Mouse (Mus musculus) liver, embryonic 14 days (tissue): ENCODE measurements around the gene Tex52. TPM values are rescaled to one million over a fixed set of nuclear protein-coding genes. Genes with fewer than 3 reads are reported as not detected.

Experiments
- polyA plus RNA-seq: library from polyadenylated mRNA; depleted of rRNA; stranded (reverse); fragments of >200 nt; gene quantifications from 2 replicates; pipeline ENCODE4 v1.2.3, GENCODE M21; 2012; rRNA removed

The Tex52 gene
- 0.05 and 0.10 TPM in 2 replicates for polyA plus RNA-seq

DNA sequence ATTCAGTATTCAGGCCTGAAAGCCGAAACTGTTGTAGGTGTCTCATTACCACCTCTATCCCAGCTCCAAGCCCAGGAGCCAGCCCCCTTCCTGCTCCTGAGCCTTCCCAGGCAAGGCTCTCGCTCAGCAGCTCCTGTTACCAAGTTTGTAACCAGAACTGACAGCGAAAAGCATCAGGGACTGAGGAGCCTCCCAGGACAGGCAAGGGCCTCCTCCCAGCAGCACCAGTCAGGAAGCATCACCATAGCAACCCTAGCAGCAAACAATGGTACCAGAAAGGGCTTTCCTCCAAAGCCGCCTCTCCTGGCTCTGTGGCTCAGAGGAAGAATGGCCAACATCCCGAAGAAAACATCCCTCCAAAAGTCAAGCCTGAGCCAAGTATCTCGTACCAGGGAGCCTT is at the start of gene Tex52, which contains the start of gene Gm44596:
Tex52 (plus strand) TSS at position 265 of the 400 bp plus-strand sequence.
Gm44596 (plus strand) TSS at position 312 of the 400 bp plus-strand sequence.

DNA sequence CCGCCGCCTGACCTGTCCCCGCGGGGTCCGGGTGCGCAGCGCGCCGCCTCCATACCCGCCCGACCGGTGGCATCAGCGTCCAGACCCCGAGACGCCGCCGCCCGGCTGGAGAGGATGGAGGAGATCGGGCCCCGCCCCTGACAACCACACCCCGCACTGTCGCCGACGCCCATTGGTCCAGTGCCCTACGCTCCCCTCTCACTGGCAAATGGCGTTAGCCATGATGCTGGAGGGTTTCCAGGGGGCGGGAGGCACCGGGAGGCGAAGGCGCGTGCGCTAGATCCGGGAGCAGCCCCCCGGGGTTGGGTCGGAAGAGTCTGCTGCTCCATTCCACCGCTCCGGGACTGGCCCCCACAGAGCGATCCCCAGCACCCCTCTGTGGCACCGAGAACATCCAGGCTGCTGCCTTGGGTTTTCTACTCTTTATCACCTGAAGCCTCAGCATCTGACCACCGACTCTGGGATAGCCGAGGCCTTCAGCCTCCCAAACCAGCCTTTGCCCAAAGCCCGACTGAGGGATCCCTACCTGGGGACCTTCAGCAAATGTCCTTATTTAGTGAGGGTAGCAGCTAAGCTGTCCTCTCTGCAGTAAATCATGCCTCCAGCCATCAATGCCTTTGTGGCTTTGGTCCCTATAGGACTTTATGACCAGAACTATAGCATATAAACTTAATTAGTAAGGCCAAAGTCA is 19.4 kb upstream of the Tex52 start, which contains the start of gene Tulp3:
Tulp3 (minus strand) TSS at position 126 of the 691 bp plus-strand sequence.

DNA sequence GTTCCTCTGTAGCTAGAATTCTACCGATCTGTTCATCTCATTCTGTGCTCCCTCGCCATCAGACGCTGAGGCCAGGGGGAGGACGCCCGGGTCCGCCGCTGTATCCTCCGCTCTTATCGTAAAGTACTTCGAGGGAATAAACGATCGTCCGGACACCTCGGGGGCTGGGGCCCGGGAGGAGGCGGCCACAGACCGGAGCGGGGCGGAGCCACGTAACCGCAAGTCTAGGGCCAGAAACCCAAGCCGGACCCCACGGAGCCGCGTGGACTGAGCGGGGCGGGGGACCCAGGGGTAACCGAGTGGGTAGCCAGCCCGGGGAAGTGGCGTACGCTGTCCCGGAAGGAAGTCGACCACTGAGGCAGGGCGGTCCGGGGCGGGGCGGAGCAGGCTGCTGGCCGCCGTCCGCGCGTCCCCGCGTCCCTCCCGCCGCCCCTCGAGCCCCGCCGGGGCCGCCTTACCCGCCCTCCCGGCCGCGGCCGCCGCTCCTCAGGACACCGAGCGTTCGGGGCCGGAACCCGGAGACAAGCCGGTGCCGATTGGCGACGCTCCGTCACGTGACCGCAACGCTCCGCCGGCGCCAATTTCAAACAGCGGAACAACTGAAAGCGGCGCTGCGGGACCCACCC is 12.8 kb upstream of the Tex52 start, which contains the start of the genes Rhno1 and Foxm1:
Rhno1 (minus strand) TSS at position 531 of the 626 bp plus-strand sequence.
Foxm1 (plus strand) TSS at position 587 of the 626 bp plus-strand sequence.

DNA sequence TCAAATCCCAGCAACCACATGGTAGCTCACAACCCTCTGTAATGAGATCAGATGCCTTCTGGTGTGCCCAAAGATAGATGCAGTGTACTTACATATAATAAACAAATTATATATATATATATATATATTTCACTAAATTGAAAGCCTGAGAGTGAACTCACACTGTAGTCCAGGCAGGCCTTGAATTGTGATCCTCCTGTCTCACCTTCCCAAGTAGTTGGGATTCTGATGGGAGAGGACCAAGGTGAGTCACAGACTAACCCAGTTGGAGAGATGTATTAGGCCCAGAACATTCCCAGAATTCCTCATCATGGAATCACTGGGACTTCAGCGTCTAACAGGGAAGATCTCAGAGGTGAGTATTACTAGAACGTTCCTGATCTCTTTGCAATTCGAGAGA is 23.7 kb downstream of the Tex52 start, which contains the start of gene Nrip2:
Nrip2 (plus strand) TSS at position 301 of the 400 bp plus-strand sequence.

DNA sequence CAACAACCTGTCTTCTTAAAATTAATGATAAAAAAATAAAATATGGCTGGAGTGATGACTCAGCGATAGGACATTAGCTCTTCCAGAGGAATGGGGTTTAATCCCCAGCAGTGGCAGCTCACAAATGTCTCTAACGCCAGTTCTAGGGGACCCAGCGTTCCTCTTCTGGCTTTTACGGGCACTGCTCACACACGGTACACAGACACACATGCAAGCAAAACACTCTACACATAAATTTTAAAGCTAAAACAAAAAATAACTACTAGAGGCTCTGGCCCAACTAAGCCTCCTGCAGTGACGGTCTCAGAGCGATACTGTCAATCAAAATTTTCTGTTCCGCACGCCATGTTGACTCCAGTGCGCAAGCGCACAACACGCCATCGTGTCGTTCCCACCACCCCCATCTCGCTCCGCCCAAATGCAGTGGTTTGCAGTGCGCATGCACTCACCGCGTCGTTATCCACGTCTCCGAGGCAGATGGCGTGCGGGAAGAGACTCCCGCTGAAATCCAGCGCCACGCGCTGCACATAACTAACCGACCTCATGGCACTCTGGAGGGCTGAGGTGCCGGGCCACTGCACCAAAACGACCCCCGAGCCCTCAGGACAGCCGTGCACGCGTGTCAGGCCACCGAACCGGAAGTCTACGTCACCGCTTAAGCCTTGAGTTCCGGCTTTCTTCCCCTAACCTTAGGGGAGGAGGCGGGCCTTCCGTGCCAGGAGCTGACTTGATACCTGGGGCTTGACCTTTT is 49.2 kb downstream of the Tex52 start, which contains the start of gene Itfg2:
Itfg2 (minus strand) TSS at position 663 of the 751 bp plus-strand sequence.

Other genes with a start within 250 kb of the Tex52 start
- gene Tspan9, start 231.9 kb upstream of the Tex52 start, polyA plus RNA-seq = 11.0 and 11.1 TPM in 2 replicates
- 0.26 and 0.28 TPM in 2 replicates for gene Tead4, start 74.6 kb upstream of the Tex52 start, polyA plus RNA-seq
- 2.8 and 2.9 TPM in 2 replicates for gene Tulp3, start 19.6 kb upstream of the Tex52 start, polyA plus RNA-seq
- gene Rhno1, start 12.5 kb upstream of the Tex52 start, polyA plus RNA-seq = 13.8 and 21.2 TPM in 2 replicates
- 20.3 and 26.5 TPM in 2 replicates for gene Foxm1, start 12.5 kb upstream of the Tex52 start, polyA plus RNA-seq
- gene Gm44596, start within 50 bp of the Tex52 start, polyA plus RNA-seq = not detected in 2 replicates
- 0.58 and 0.76 TPM in 2 replicates for gene Nrip2, start 23.8 kb downstream of the Tex52 start, polyA plus RNA-seq
- gene Itfg2, start 49.5 kb downstream of the Tex52 start, polyA plus RNA-seq = 6.2 and 7.1 TPM in 2 replicates
- 123 and 126 TPM in 2 replicates for gene Fkbp4, start 63.2 kb downstream of the Tex52 start, polyA plus RNA-seq
- 166 and 180 TPM in 2 replicates for gene Pzp, start 151.3 kb downstream of the Tex52 start, polyA plus RNA-seq
- gene A2ml1, start 206.2 kb downstream of the Tex52 start, polyA plus RNA-seq = 8.4 and 8.9 TPM in 2 replicates
- 0.09 TPM in 2 replicates for gene Klrb1a, start 248.1 kb downstream of the Tex52 start, polyA plus RNA-seq